Mouse (Mus musculus) CD8-positive naive resting alpha-beta T cell, adult 2 months (primary cell): ENCODE measurements around the gene Cadm1.

Experiments
- DNase-seq, 2 experiments: peaks; one replicate each; pipeline ENCODE4 v3.0.0; 2022; ENCODE audit warnings: low read depth in 2 of 2, low spot score in 2 of 2

The Cadm1 gene

GRCm38 (mm10) chr9:47733780-47734451 lies 203.9 kb downstream of the Cadm1 start:
- DNase-seq: no peak

GRCm38 (mm10) chr9:47734905-47735304 lies 204.9 kb downstream of the Cadm1 start:
- no peak for DNase-seq

- DNase-seq: no peak
Measured at GRCm38 (mm10) chr9:47738799-47739198, 208.8 kb downstream of the Cadm1 start.

GRCm38 (mm10) chr9:47739276-47739675 lies 209.3 kb downstream of the Cadm1 start:
- DNase-seq: no peak

GRCm38 (mm10) chr9:47741751-47742150 lies 211.8 kb downstream of the Cadm1 start:
- no peak for DNase-seq

GRCm38 (mm10) chr9:47744916-47745315 lies 214.9 kb downstream of the Cadm1 start:
- no peak for DNase-seq

- no peak for DNase-seq
Measured at GRCm38 (mm10) chr9:47745716-47746115, 215.7 kb downstream of the Cadm1 start.

GRCm38 (mm10) chr9:47749160-47749559 lies 219.2 kb downstream of the Cadm1 start:
- DNase-seq: no peak

- no peak for DNase-seq
Measured at GRCm38 (mm10) chr9:47752516-47752915, 222.5 kb downstream of the Cadm1 start.

- no peak for DNase-seq
Measured at GRCm38 (mm10) chr9:47753127-47753526, 223.2 kb downstream of the Cadm1 start.

- no peak for DNase-seq
Measured at GRCm38 (mm10) chr9:47755119-47755518, 225.1 kb downstream of the Cadm1 start.

- DNase-seq: no peak
Measured at GRCm38 (mm10) chr9:47757798-47758197, 227.8 kb downstream of the Cadm1 start.

GRCm38 (mm10) chr9:47758320-47758719 lies 228.3 kb downstream of the Cadm1 start:
- no peak for DNase-seq

GRCm38 (mm10) chr9:47759807-47760206 lies 229.8 kb downstream of the Cadm1 start:
- no peak for DNase-seq

- no peak for DNase-seq
Measured at GRCm38 (mm10) chr9:47761601-47762000, 231.6 kb downstream of the Cadm1 start.

- no peak for DNase-seq
Measured at GRCm38 (mm10) chr9:47762913-47763312, 232.9 kb downstream of the Cadm1 start.

- no peak for DNase-seq
Measured at GRCm38 (mm10) chr9:47764920-47765319, 234.9 kb downstream of the Cadm1 start.

GRCm38 (mm10) chr9:47765323-47765722 lies 235.3 kb downstream of the Cadm1 start:
- DNase-seq: no peak

GRCm38 (mm10) chr9:47766342-47766741 lies 236.4 kb downstream of the Cadm1 start:
- DNase-seq: no peak

- no peak for DNase-seq
Measured at GRCm38 (mm10) chr9:47770836-47771235, 240.9 kb downstream of the Cadm1 start.

- no peak for DNase-seq
Measured at GRCm38 (mm10) chr9:47771953-47772352, 242.0 kb downstream of the Cadm1 start.

- DNase-seq: no peak
Measured at GRCm38 (mm10) chr9:47772750-47773149, 242.8 kb downstream of the Cadm1 start.
